Mouse (Mus musculus) olfactory bulb, adult 2 months (tissue): Measurements from ENCODE around the gene Rasgef1a.

Experiments used
- CTCF ChIP-seq: fragments of 200-500 bp; IDR thresholded peaks from 2 replicates; pipeline ENCODE4 v1.5.1; 2012; ENCODE audit warnings: low read depth, mild to moderate bottlenecking, low read length, moderate library complexity; ENCODE audit not compliant: insufficient read depth
- POLR2A ChIP-seq: fragments of 200-500 bp; IDR thresholded peaks from 2 replicates; pipeline ENCODE4 v1.6.1; 2012; ENCODE audit warnings: mild to moderate bottlenecking, low read depth, low read length, moderate library complexity; ENCODE audit not compliant: insufficient read depth

DNA sequence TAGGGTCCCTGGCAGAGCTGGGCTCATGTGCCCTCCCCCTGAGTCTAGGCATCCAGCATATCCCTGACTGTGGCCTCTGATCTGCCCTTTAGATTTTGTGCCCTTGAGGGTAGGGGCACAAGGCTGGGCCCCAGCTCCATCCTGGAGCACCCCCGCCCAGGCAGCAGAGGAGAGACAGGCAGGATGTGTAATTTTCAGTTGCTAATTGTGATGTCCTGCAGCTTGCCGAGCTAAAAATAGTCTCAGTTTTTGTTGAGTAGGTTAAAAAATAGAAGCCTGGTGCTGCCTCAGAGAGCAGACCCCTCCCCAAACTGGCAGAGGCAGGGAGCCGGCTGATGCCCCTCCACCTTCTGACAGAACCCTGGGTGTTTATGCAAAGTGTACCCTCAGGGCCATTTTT, 62.9 kb downstream of the Rasgef1a start:
- TF ChIP-seq CTCF: no peak
- TF ChIP-seq POLR2A: no peak
